Mouse (Mus musculus): ENCODE measurements around the gene Map3k14. TPM values are rescaled to one million over a fixed set of nuclear protein-coding genes. Genes with fewer than 3 reads are reported as not detected.

Gene Map3k14
- polyA plus RNA-seq, 2 experiments, result 4.6 to 10.0 TPM

DNA sequence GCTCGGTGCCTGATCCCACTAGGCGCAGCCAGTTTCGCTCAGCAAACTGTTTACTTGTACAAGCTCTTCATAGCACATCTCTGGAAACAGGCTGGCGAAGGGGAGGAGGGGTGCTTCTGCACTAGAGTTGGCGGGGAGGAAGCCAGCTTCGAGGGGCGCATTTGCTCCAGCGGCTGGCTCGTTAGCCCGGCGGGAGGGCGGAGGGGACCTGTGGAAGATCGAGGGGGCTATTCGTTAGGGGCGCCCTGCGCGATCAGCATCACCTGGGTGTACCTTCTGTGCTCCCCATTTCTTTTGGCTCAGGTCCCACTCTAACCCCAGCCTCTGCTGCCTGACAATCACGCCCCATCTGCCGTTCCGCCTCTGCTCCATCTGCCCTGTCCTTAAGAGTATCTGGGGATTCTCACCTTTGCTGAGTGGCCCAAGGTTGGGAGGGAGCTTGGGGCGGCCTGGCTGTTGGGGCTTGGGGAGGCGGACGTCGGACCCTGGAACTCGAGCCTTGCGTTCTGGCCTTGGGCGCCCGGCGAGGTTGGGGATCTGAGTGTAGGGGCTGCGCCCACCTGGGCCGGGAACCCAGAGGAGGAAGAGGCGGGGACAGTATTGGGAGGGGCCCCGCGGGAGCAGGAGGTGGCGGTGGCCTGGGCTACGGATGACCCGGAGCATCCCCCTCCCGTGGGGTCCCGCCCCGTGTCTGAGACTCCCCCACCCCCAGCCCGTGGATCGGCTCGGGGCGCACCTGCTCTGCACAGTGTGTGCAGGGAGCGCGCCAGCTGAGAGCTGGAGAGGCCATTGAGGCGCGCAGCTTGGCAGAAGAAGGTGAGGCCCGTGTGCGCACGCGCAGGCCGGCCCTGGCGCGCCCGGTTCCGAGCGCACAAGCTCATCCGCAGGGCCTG lies 68.1 kb downstream of the Map3k14 start:
- Histone ChIP-seq H3K4me2 (replicated peaks; ENCODE audit: low read depth, low read length, severe bottlenecking) (peak overlapping the region; percentile 71), H3K27me3 (ENCODE audit: control insufficient read depth, insufficient read depth, low read length) (peaks cover 63% of the 10 kb centered on the region), H3K9ac (ENCODE audit: low read depth, low read length, severe bottlenecking) (peak overlapping the region; percentile 32; the same call in 1 of the 2 replicates), H3K9me3 (ENCODE audit: control insufficient read depth, low read length) (no peaks in the 10 kb centered on the region), H3K36me3 (ENCODE audit: control insufficient read depth, insufficient read depth, low read length) (no peaks in the 10 kb centered on the region), H3K4me1 (ENCODE audit: control insufficient read depth, insufficient read depth, low read length) (peaks cover 17% of the 10 kb centered on the region), H3K27ac (replicated peaks; ENCODE audit: low read depth, low read length) (no peak overlapping the region), H3K4me3 (replicated peaks; ENCODE audit: low read length) (peak overlapping the region; percentile 40)
- TF ChIP-seq POLR2A (IDR thresholded peaks at IDR 0.05; ENCODE audit: borderline replicate concordance, extremely low read depth, insufficient read depth, insufficient read length), result no peak
- peak; percentile 44 for ATAC-seq (ENCODE audit: low FRiP score, low read depth)
- DNase-seq (ENCODE audit: low spot score), result peak; percentile 40
- WGBS, result 2% methylated on average over 51 of the region's 59 CpGs

DNA sequence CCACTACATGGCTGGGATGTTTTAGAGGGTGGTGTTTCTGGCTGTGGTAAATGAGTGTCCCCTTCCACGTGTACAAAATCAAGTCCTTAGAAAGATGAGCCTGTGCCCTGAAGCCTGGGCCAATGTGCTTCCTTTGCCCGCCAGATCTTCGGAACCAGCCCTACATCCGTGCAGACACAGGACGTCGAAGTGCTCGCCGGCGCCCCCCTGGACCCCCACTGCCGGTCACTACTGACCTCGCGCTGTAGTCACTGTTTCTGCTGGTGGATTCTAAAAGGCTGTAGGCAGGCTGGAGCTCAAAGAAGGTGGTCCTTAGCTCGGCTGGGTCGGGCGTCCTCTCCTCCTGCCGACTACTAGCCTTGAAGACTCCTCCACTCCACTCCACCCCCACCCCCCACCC lies 68.9 kb downstream of the Map3k14 start:
- peaks cover 17% of the 10 kb centered on the region for H3K4me1 ChIP-seq (ENCODE audit: control insufficient read depth, insufficient read depth, low read length)
- peak overlapping the region; percentile 40 for H3K4me3 ChIP-seq (replicated peaks; ENCODE audit: low read length)
- H3K4me2 ChIP-seq (replicated peaks; ENCODE audit: low read depth, low read length, severe bottlenecking), result peak overlapping the region; percentile 71
- no peaks in the 10 kb centered on the region for H3K36me3 ChIP-seq (ENCODE audit: control insufficient read depth, insufficient read depth, low read length)
- no peak overlapping the region for H3K27ac ChIP-seq (replicated peaks; ENCODE audit: low read depth, low read length)
- TF ChIP-seq POLR2A (IDR thresholded peaks at IDR 0.05; ENCODE audit: borderline replicate concordance, extremely low read depth, insufficient read depth, insufficient read length), result no peak
- WGBS, result 7% methylated on average over 16 of the region's 16 CpGs
- no peak overlapping the region for H3K9ac ChIP-seq (ENCODE audit: low read depth, low read length, severe bottlenecking)
- ATAC-seq (ENCODE audit: low FRiP score, low read depth) (no peak), DNase-seq (ENCODE audit: low spot score) (no peak)
- no peaks in the 10 kb centered on the region for H3K9me3 ChIP-seq (ENCODE audit: control insufficient read depth, low read length)
- peaks cover 71% of the 10 kb centered on the region for H3K27me3 ChIP-seq (ENCODE audit: control insufficient read depth, insufficient read depth, low read length)

DNA sequence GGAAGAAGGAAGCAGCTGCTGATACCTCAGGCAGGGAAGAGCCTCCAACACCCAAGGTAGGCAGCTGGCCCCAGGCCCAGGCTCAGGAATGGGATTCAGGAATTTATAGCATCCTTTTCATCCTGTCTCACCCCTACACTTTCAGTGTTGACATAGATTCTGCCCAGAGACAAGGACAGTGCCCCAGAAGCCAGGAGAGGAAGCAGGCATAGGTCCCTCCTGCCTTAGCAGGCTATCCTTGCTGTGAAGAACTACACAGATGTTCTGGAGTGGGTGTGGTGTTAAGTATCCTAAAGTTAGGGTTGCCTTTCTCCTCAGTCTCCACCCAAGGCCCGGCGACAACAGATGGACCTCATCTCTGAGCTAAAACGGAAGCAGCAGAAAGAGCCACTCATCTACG lies 69.9 kb downstream of the Map3k14 start:
- peaks cover 78% of the 10 kb centered on the region for H3K27me3 ChIP-seq (ENCODE audit: control insufficient read depth, insufficient read depth, low read length)
- H3K27ac ChIP-seq (replicated peaks; ENCODE audit: low read depth, low read length), result no peak overlapping the region
- no peak for TF ChIP-seq POLR2A (IDR thresholded peaks at IDR 0.05; ENCODE audit: borderline replicate concordance, extremely low read depth, insufficient read depth, insufficient read length)
- H3K4me2 ChIP-seq (replicated peaks; ENCODE audit: low read depth, low read length, severe bottlenecking), result no peak overlapping the region
- DNase-seq (ENCODE audit: low spot score) (no peak), ATAC-seq (ENCODE audit: low FRiP score, low read depth) (no peak)
- peaks cover 17% of the 10 kb centered on the region for H3K4me1 ChIP-seq (ENCODE audit: control insufficient read depth, insufficient read depth, low read length)
- H3K36me3 ChIP-seq (ENCODE audit: control insufficient read depth, insufficient read depth, low read length), result no peaks in the 10 kb centered on the region
- no peak overlapping the region for H3K4me3 ChIP-seq (replicated peaks; ENCODE audit: low read length)
- no peak overlapping the region for H3K9ac ChIP-seq (ENCODE audit: low read depth, low read length, severe bottlenecking)
- WGBS, result 75% methylated on average over 4 of the region's 4 CpGs
- no peaks in the 10 kb centered on the region for H3K9me3 ChIP-seq (ENCODE audit: control insufficient read depth, low read length)

DNA sequence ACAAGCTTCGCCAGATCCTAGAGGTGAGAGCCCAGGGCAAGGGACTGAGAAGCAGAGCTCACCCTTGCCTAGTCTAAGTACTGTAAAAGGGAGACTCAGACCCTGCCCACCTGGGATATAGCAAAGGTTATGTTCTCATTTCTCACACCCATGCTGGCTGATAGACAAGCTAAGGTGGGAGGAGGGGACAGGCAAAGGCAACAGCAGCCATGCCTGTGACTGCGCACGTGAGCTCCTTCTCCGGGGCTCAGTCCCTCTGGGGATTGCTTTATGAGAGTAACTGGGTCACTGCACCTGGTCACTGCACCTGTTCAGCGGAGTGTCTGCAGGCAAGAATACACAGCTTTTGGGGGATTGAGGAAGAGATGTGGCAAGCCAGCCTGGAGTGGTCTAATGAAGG lies 71.6 kb downstream of the Map3k14 start:
- Histone ChIP-seq H3K27ac (replicated peaks; ENCODE audit: low read depth, low read length) (no peak overlapping the region), H3K4me1 (ENCODE audit: control insufficient read depth, insufficient read depth, low read length) (peaks cover 11% of the 10 kb centered on the region), H3K4me2 (replicated peaks; ENCODE audit: low read depth, low read length, severe bottlenecking) (no peak overlapping the region), H3K36me3 (ENCODE audit: control insufficient read depth, insufficient read depth, low read length) (no peaks in the 10 kb centered on the region), H3K27me3 (ENCODE audit: control insufficient read depth, insufficient read depth, low read length) (peaks cover 95% of the 10 kb centered on the region), H3K9ac (ENCODE audit: low read depth, low read length, severe bottlenecking) (no peak overlapping the region), H3K9me3 (ENCODE audit: control insufficient read depth, low read length) (no peaks in the 10 kb centered on the region), H3K4me3 (replicated peaks; ENCODE audit: low read length) (no peak overlapping the region)
- DNase-seq (ENCODE audit: low spot score) (no peak), ATAC-seq (ENCODE audit: low FRiP score, low read depth) (no peak)
- TF ChIP-seq POLR2A (IDR thresholded peaks at IDR 0.05; ENCODE audit: borderline replicate concordance, extremely low read depth, insufficient read depth, insufficient read length), result no peak
- 68% methylated on average over 5 of the region's 5 CpGs for WGBS

DNA sequence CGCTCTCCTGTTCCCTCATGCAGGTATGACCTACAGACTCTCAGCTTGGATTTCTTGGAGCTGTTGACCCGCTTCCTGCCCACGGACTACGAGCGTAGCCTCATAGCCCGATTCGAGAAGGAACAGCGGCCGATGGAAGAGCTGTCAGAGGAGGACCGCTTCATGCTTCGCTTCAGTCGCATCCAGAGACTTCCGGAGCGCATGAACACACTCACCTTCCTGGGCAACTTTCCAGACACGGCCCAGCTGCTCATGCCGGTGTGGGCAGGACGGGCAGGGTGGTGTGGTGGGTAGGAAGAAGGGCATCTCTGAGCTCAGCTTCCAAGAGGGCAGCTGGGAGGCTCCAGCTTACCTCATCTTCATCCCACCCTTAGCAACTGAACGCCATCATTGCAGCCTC lies 72.0 kb downstream of the Map3k14 start:
- H3K27me3 ChIP-seq (ENCODE audit: control insufficient read depth, insufficient read depth, low read length), result peaks cover 92% of the 10 kb centered on the region
- H3K36me3 ChIP-seq (ENCODE audit: control insufficient read depth, insufficient read depth, low read length), result no peaks in the 10 kb centered on the region
- H3K9ac ChIP-seq (ENCODE audit: low read depth, low read length, severe bottlenecking), result no peak overlapping the region
- H3K4me2 ChIP-seq (replicated peaks; ENCODE audit: low read depth, low read length, severe bottlenecking), result no peak overlapping the region
- TF ChIP-seq POLR2A (IDR thresholded peaks at IDR 0.05; ENCODE audit: borderline replicate concordance, extremely low read depth, insufficient read depth, insufficient read length), result no peak
- ATAC-seq (ENCODE audit: low FRiP score, low read depth) (no peak), DNase-seq (ENCODE audit: low spot score) (no peak)
- 84% methylated on average over 18 of the region's 18 CpGs for WGBS
- peaks cover 11% of the 10 kb centered on the region for H3K4me1 ChIP-seq (ENCODE audit: control insufficient read depth, insufficient read depth, low read length)
- H3K9me3 ChIP-seq (ENCODE audit: control insufficient read depth, low read length), result no peaks in the 10 kb centered on the region
- H3K4me3 ChIP-seq (replicated peaks; ENCODE audit: low read length), result no peak overlapping the region
- no peak overlapping the region for H3K27ac ChIP-seq (replicated peaks; ENCODE audit: low read depth, low read length)
